ENCODE assay signal across 7 mouse cellular contexts in the genomic region with DNA sequence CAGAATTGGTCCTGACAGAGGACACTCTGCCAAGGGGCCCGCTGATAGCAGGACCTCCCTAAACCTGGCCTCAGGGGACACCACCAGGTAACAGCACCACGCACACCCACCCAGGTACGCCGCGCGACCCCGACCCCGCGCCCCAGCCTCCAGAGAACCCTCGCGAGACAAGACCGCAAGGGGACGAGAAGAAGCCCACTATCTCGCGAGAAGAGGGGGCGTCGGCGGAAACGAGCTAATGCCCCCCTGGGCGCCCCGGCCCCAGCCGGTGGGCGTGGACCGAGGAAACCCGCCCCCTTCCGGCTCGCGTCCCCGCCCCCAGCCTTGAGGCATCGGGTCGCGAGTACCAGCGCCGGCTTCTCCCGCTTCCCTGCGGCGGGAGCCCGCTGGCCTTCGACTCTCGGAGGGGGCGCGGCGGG. TPM values are rescaled to one million over a fixed set of nuclear protein-coding genes. Genes with fewer than 3 reads are reported as not detected.
DNase-seq lines count a peak whose midpoint lies in the region; ATAC-seq lines count a peak whose summit lies in the region.

A gene (plus strand): TSS at position 339 of the 419 bp plus-strand sequence.

- H3K4me3 ChIP-seq in limb, embryonic 11.5 days (ENCODE audit: low read depth, low read length) = peak within 1 kb of the TSS; percentile 78
- peak within 1 kb of the TSS; percentile 90 for H3K4me3 ChIP-seq in midbrain, embryonic 14.5 days (replicated peaks; ENCODE audit: low read depth, low read length)

- H3K9me3 ChIP-seq in limb, embryonic 11.5 days (ENCODE audit: control insufficient read depth, low read length) = no peaks in the 10 kb centered on the region
- H3K9me3 ChIP-seq in midbrain, embryonic 14.5 days (ENCODE audit: control insufficient read depth, low read length) = no peaks in the 10 kb centered on the region

- peak within 1 kb of the TSS; percentile 85 for H3K9ac ChIP-seq in limb, embryonic 11.5 days (ENCODE audit: low read length)
- peak within 1 kb of the TSS; percentile 81 for H3K9ac ChIP-seq in midbrain, embryonic 14.5 days (replicated peaks; ENCODE audit: low read length)

- ATAC-seq in limb, embryonic 11.5 days (ENCODE audit: insufficient number of reproducible peaks, low FRiP score, low TSS enrichment, low read depth) = peak; percentile 95
- peak; percentile 95 for ATAC-seq in midbrain, embryonic 14.5 days (ENCODE audit: low FRiP score, low TSS enrichment)

- no peaks in the 10 kb centered on the region for H3K36me3 ChIP-seq in limb, embryonic 11.5 days (ENCODE audit: control insufficient read depth, insufficient read depth, low read length)
- H3K36me3 ChIP-seq in midbrain, embryonic 14.5 days (ENCODE audit: control insufficient read depth, insufficient read depth, low read length) = no peaks in the 10 kb centered on the region

- H3K27ac ChIP-seq in limb, embryonic 11.5 days (replicated peaks; ENCODE audit: low read depth, low read length) = no peak within 1 kb of the TSS
- H3K27ac ChIP-seq in midbrain, embryonic 14.5 days (replicated peaks; ENCODE audit: low read depth, low read length) = peak within 1 kb of the TSS; percentile 80

- H3K4me1 ChIP-seq in limb, embryonic 11.5 days (ENCODE audit: control insufficient read depth, insufficient read depth, low read length) = no peaks in the 10 kb centered on the region
- H3K4me1 ChIP-seq in midbrain, embryonic 14.5 days (ENCODE audit: control insufficient read depth, insufficient read depth, low read length) = peaks cover 12% of the 10 kb centered on the region

- peak; percentile 95 for DNase-seq in adrenal gland, postnatal 10 days
- DNase-seq in embryo, embryonic 9.5 days (ENCODE audit: extremely low spot score) = peak; percentile 97
- DNase-seq in heart, adult 18-20 months = peak; percentile 76 to 78
- peak; percentile 81 for DNase-seq in kidney, adult 18-20 months
- peak; percentile 97 for DNase-seq in limb, embryonic 11.5 days (ENCODE audit: low spot score)
- peak; percentile 99 for DNase-seq in midbrain, embryonic 14.5 days
- peak; percentile 76 to 86 for DNase-seq in spleen, adult 18-20 months

- no peaks in the 10 kb centered on the region for H3K27me3 ChIP-seq in limb, embryonic 11.5 days (ENCODE audit: control insufficient read depth, insufficient read depth, low read length)
- peaks cover 48% of the 10 kb centered on the region for H3K27me3 ChIP-seq in midbrain, embryonic 14.5 days (ENCODE audit: control insufficient read depth, insufficient read depth, low read length)

- 1% methylated on average over 41 of the region's 43 CpGs for WGBS in limb, embryonic 11.5 days
- WGBS in midbrain, embryonic 14.5 days = under 1% methylated on average over 37 of the region's 43 CpGs

- H3K4me2 ChIP-seq in limb, embryonic 11.5 days (ENCODE audit: low read depth, severe bottlenecking) = peak within 1 kb of the TSS; percentile 79
- H3K4me2 ChIP-seq in midbrain, embryonic 14.5 days (ENCODE audit: low read length) = peak within 1 kb of the TSS; percentile 76

RNA-seq across cellular contexts. Expression of the gene that starts here (rescaled TPM):
- 10 to 100 TPM; 46.4 to 51.3 TPM for total RNA-seq in adrenal gland, postnatal 10 days (2021)
- total RNA-seq in heart, adult 18-20 months (2021) = 10 to 100 TPM in 1 of 2 experiments, 1 to 10 TPM in 1; 8.9 to 12.7 TPM
- polyA plus RNA-seq in limb, embryonic 11.5 days (2014; fragmentation: Nextera tagmentation; extraction: Ambion mirVana) = 21.7 and 22.3 TPM in 2 replicates
- 26.6 and 26.7 TPM in 2 replicates for polyA plus RNA-seq in midbrain, embryonic 14.5 days (2014; fragmentation: Nextera tagmentation; extraction: Ambion mirVana)
